Mouse (Mus musculus) heart, postnatal 4 days (tissue): Measurements from ENCODE around the gene E030018B13Rik. TPM values are rescaled to one million over a fixed set of nuclear protein-coding genes. Genes with fewer than 3 reads are reported as not detected.

Source experiments
- total RNA-seq, 2 experiments: library from RNA; stranded (reverse); gene quantifications; 2 replicates each; pipeline ENCODE4 v1.2.3; 2021

E030018B13Rik gene
- total RNA-seq, 2 experiments from 2014 or later, result not detected

Other genes with a start within 250 kb of the E030018B13Rik start
- 10 to 100 TPM; 52.1 to 53.2 TPM for gene Klf13, start 22.1 kb downstream of the E030018B13Rik start, total RNA-seq
- gene Trpm1, start 237.0 kb downstream of the E030018B13Rik start, total RNA-seq, result not detected